Mouse (Mus musculus) ES-Bruce4 (cell line): ENCODE results near the gene Rpl41.

ENCODE experiments used
- CTCF ChIP-seq: IDR thresholded peaks from one replicate; pipeline ENCODE4 v1.8.1; 2011; ENCODE audit warnings: low read depth, low read length
- POLR2A ChIP-seq: IDR thresholded peaks from one replicate; pipeline ENCODE4 v1.8.1; 2011; ENCODE audit warnings: low read length; ENCODE audit not compliant: insufficient read depth

- no peak for TF ChIP-seq CTCF
- no peak for TF ChIP-seq POLR2A
Observed at GRCm38 (mm10) chr10:128588136-128588535, 39.0 kb upstream of the Rpl41 start.
